Mouse (Mus musculus): Measurements from ENCODE around the gene Ecsit.
"Not testable (repeated sequence)": the region's sequence is repeated elsewhere in the genome, so short reads cannot be mapped to it uniquely, and the experiment has no call there.

Gene Ecsit

GRCm38 (mm10) chr9:22089281-22089680, 4.0 kb upstream of the Ecsit start:
- no peak for DNase-seq (ENCODE audit: low spot score)

- no peak for DNase-seq (ENCODE audit: low spot score)
Observed at GRCm38 (mm10) chr9:22087034-22087618, 1.9 kb upstream of the Ecsit start.

GRCm38 (mm10) chr9:22086012-22086411, 774 bp upstream of the Ecsit start:
- no peak for DNase-seq (ENCODE audit: low spot score)

GRCm38 (mm10) chr9:22084667-22085021, 594 bp downstream of the Ecsit start:
- no peak for DNase-seq (ENCODE audit: low spot score)

- DNase-seq (ENCODE audit: low spot score) = no peak
Observed at GRCm38 (mm10) chr9:22076223-22076622, 9.0 kb downstream of the Ecsit start.

GRCm38 (mm10) chr9:22075778-22076177, 9.5 kb downstream of the Ecsit start:
- not testable (repeated sequence) for DNase-seq (ENCODE audit: low spot score)

GRCm38 (mm10) chr9:22072276-22072675, 13.0 kb downstream of the Ecsit start:
- DNase-seq (ENCODE audit: low spot score) = no peak

GRCm38 (mm10) chr9:22070791-22071573, 14.3 kb downstream of the Ecsit start, which contains the start of the genes Gm49318 and Zfp653:
TSS of gene Gm49318 (minus strand) at chr9:22071259.
TSS of gene Zfp653 (minus strand) at chr9:22071376.
- DNase-seq (ENCODE audit: low spot score) = peak; percentile 97

- no peak for DNase-seq (ENCODE audit: low spot score)
Observed at GRCm38 (mm10) chr9:22069881-22070553, 15.2 kb downstream of the Ecsit start.

- no peak for DNase-seq (ENCODE audit: low spot score)
Observed at GRCm38 (mm10) chr9:22067195-22067594, 18.0 kb downstream of the Ecsit start.

- peak; percentile 62 for DNase-seq (ENCODE audit: low spot score)
Observed at GRCm38 (mm10) chr9:22066433-22066832, 18.8 kb downstream of the Ecsit start.

- DNase-seq (ENCODE audit: low spot score) = no peak
Observed at GRCm38 (mm10) chr9:22065642-22066041, 19.6 kb downstream of the Ecsit start.

- DNase-seq (ENCODE audit: low spot score) = peak; percentile 62
Observed at GRCm38 (mm10) chr9:22064341-22064740, 20.9 kb downstream of the Ecsit start.

GRCm38 (mm10) chr9:22061339-22061738, 23.9 kb downstream of the Ecsit start:
- DNase-seq (ENCODE audit: low spot score) = peak; percentile 60

- no peak for DNase-seq (ENCODE audit: low spot score)
Observed at GRCm38 (mm10) chr9:22058011-22058424, 27.2 kb downstream of the Ecsit start.

- DNase-seq (ENCODE audit: low spot score) = no peak
Observed at GRCm38 (mm10) chr9:22057031-22057517, 28.2 kb downstream of the Ecsit start.

- DNase-seq (ENCODE audit: low spot score) = no peak
Observed at GRCm38 (mm10) chr9:22056303-22056910, 28.8 kb downstream of the Ecsit start.

- no peak for DNase-seq (ENCODE audit: low spot score)
Observed at GRCm38 (mm10) chr9:22055713-22056112, 29.5 kb downstream of the Ecsit start.

GRCm38 (mm10) chr9:22054411-22055076, 30.7 kb downstream of the Ecsit start:
- DNase-seq (ENCODE audit: low spot score) = peak; percentile 87

GRCm38 (mm10) chr9:22053657-22054056, 31.6 kb downstream of the Ecsit start:
- no peak for DNase-seq (ENCODE audit: low spot score)

GRCm38 (mm10) chr9:22051958-22052254, 33.3 kb downstream of the Ecsit start, which contains the start of gene Elavl3:
TSS of gene Elavl3 (minus strand) at chr9:22052023.
- peak; percentile 81 for DNase-seq (ENCODE audit: low spot score)
